Mouse (Mus musculus) ES-Bruce4 (cell line): Measurements from ENCODE around the gene Racgap1. TPM values are rescaled to one million over a fixed set of nuclear protein-coding genes. Genes with fewer than 3 reads are reported as not detected.

ENCODE experiments used
- H3K27ac ChIP-seq: 2 replicates; pipeline ENCODE4 v1.5.1; 2012; ENCODE audit warnings: low read length, inconsistent platforms; ENCODE audit not compliant: insufficient read depth
- H3K27me3 ChIP-seq: 2 replicates; pipeline ENCODE4 v1.6.1; 2012; ENCODE audit warnings: mild to moderate bottlenecking, low read length, inconsistent platforms; ENCODE audit not compliant: control insufficient read depth, poor library complexity, insufficient read depth, severe bottlenecking
- H3K36me3 ChIP-seq: 2 replicates; pipeline ENCODE4 v1.6.1; 2012; ENCODE audit warnings: inconsistent platforms, mild to moderate bottlenecking, low read length, moderate library complexity; ENCODE audit not compliant: control insufficient read depth, poor library complexity, insufficient read depth, severe bottlenecking
- H3K4me1 ChIP-seq: one replicate; pipeline ENCODE4 v1.8.1; 2011; ENCODE audit warnings: low read length; ENCODE audit not compliant: control insufficient read depth, insufficient read depth
- H3K4me3 ChIP-seq: 2 replicates; pipeline ENCODE4 v1.5.1; 2011; ENCODE audit warnings: low read depth, mild to moderate bottlenecking, low read length
- H3K9ac ChIP-seq: 2 replicates; pipeline ENCODE4 v1.6.1; 2012; ENCODE audit warnings: low read depth, mild to moderate bottlenecking, inconsistent platforms; ENCODE audit not compliant: poor library complexity, severe bottlenecking
- H3K9me3 ChIP-seq: replicated peaks from 2 replicates; pipeline ENCODE4 v1.6.1; 2012; ENCODE audit warnings: mild to moderate bottlenecking, low read length, inconsistent platforms; ENCODE audit not compliant: control insufficient read depth, poor library complexity, insufficient read depth, severe bottlenecking
- CTCF ChIP-seq: IDR thresholded peaks from one replicate; pipeline ENCODE4 v1.8.1; 2011; ENCODE audit warnings: low read depth, low read length
- EP300 ChIP-seq: IDR thresholded peaks from 2 replicates; pipeline ENCODE4 v1.6.1; 2011; ENCODE audit warnings: low read depth, low read length; ENCODE audit not compliant: insufficient read depth
- POLR2A ChIP-seq: IDR thresholded peaks from one replicate; pipeline ENCODE4 v1.8.1; 2011; ENCODE audit warnings: low read length; ENCODE audit not compliant: insufficient read depth
- polyA plus RNA-seq: library from polyadenylated mRNA; stranded (reverse); fragments of >200 nt; gene quantifications from 2 replicates; pipeline ENCODE4 v1.2.4, GENCODE M21; 2011; ENCODE audit warnings: low read depth; ENCODE audit not compliant: missing spikeins, insufficient read depth, insufficient read length

Racgap1 gene
- polyA plus RNA-seq, 1 experiment: 122 TPM

- Histone ChIP-seq H3K27ac (no peak overlapping the region), H3K9ac (peak overlapping the region; percentile 99), H3K36me3 (0 out of 2 replicates have a peak, but pooled peaks cover 3% of the 10 kb centered on the region), H3K27me3 (no peaks in the 10 kb centered on the region), H3K9me3 (no peaks in the 10 kb centered on the region), H3K4me1 (peaks cover 2% of the 10 kb centered on the region), H3K4me3 (peak overlapping the region; percentile 31)
- TF ChIP-seq CTCF (no peak), POLR2A (no peak), EP300 (no peak)
Observed at GRCm38 (mm10) chr15:99650304-99650703, 1.2 kb downstream of the Racgap1 start.

GRCm38 (mm10) chr15:99649067-99649761 lies 2.2 kb downstream of the Racgap1 start:
- Histone ChIP-seq H3K36me3 (0 out of 2 replicates have a peak, but pooled peaks cover 3% of the 10 kb centered on the region), H3K27ac (no peak overlapping the region), H3K4me3 (no peak overlapping the region), H3K9me3 (no peaks in the 10 kb centered on the region), H3K27me3 (no peaks in the 10 kb centered on the region), H3K9ac (no peak overlapping the region; the same call in 1 of the 2 replicates), H3K4me1 (peaks cover 2% of the 10 kb centered on the region)
- TF ChIP-seq EP300: no peak
- TF ChIP-seq CTCF: no peak
- no peak for TF ChIP-seq POLR2A

- Histone ChIP-seq H3K27me3 (no peaks in the 10 kb centered on the region), H3K27ac (no peak overlapping the region), H3K4me3 (no peak overlapping the region), H3K9me3 (no peaks in the 10 kb centered on the region), H3K4me1 (peaks cover 2% of the 10 kb centered on the region), H3K36me3 (0 out of 2 replicates have a peak, but pooled peaks cover 3% of the 10 kb centered on the region), H3K9ac (no peak overlapping the region)
- TF ChIP-seq POLR2A (no peak), CTCF (no peak), EP300 (no peak)
Observed at GRCm38 (mm10) chr15:99648326-99648725, 3.1 kb downstream of the Racgap1 start.

GRCm38 (mm10) chr15:99644776-99645175 lies 6.7 kb downstream of the Racgap1 start:
- Histone ChIP-seq H3K9me3 (no peaks in the 10 kb centered on the region), H3K36me3 (peaks cover 9% of the 10 kb centered on the region), H3K27ac (no peak overlapping the region), H3K9ac (no peak overlapping the region), H3K4me1 (no peaks in the 10 kb centered on the region), H3K4me3 (no peak overlapping the region), H3K27me3 (no peaks in the 10 kb centered on the region)
- TF ChIP-seq POLR2A: no peak

- H3K9ac ChIP-seq: no peak overlapping the region
- H3K27ac ChIP-seq: no peak overlapping the region
- no peaks in the 10 kb centered on the region for H3K4me1 ChIP-seq
- no peak for TF ChIP-seq POLR2A
- no peak for TF ChIP-seq CTCF
- TF ChIP-seq EP300: no peak
- H3K27me3 ChIP-seq: no peaks in the 10 kb centered on the region
- no peak overlapping the region for H3K4me3 ChIP-seq
- H3K9me3 ChIP-seq: no peaks in the 10 kb centered on the region
- peaks cover 14% of the 10 kb centered on the region for H3K36me3 ChIP-seq
Observed at GRCm38 (mm10) chr15:99643832-99644231, 7.6 kb downstream of the Racgap1 start.

GRCm38 (mm10) chr15:99642622-99643021 lies 8.8 kb downstream of the Racgap1 start:
- H3K36me3 ChIP-seq: peaks cover 16% of the 10 kb centered on the region
- H3K27me3 ChIP-seq: no peaks in the 10 kb centered on the region
- TF ChIP-seq CTCF: no peak
- TF ChIP-seq EP300: no peak
- TF ChIP-seq POLR2A: no peak

More at GRCm38 (mm10) chr15:99642622-99643021, 8.8 kb downstream of the Racgap1 start:
- Histone ChIP-seq H3K9ac (no peak overlapping the region), H3K9me3 (no peaks in the 10 kb centered on the region), H3K27ac (no peak overlapping the region), H3K4me1 (no peaks in the 10 kb centered on the region), H3K4me3 (no peak overlapping the region)
